Mouse (Mus musculus): ENCODE data around the gene Sec14l5.
"Not testable (repeated sequence)": the region's sequence is repeated elsewhere in the genome, so short reads cannot be mapped to it uniquely, and the experiment has no call there.

Sec14l5 gene

DNA sequence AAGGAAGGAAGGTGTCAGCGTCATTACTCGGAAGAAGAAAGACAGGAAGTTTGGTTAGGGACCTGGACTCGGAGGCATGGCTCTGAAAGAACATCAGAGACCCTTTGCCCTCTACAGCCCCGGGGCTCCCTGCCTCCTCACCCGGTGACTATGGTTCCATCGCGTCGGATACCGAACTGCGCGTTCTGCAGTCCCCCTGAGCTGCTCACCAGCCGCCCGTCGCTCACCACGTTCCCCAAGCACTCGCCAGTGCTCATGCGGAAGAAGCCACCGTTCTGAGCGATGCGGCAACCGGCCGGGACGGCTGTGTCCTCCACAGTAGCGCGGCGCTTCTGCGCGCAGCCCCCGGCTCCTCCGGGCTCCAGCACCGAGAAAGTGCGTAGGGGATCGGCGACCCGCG, 56.3 kb downstream of the Sec14l5 start:
- in situ Hi-C loops (cut with MboI; ENCODE audit: low pct_unique_long_range_greater_than_20kb in 1 of 2, low sequenced_read_pairs in 2 of 2, unreplicated experiment in 1 of 2): no loop called here

DNA sequence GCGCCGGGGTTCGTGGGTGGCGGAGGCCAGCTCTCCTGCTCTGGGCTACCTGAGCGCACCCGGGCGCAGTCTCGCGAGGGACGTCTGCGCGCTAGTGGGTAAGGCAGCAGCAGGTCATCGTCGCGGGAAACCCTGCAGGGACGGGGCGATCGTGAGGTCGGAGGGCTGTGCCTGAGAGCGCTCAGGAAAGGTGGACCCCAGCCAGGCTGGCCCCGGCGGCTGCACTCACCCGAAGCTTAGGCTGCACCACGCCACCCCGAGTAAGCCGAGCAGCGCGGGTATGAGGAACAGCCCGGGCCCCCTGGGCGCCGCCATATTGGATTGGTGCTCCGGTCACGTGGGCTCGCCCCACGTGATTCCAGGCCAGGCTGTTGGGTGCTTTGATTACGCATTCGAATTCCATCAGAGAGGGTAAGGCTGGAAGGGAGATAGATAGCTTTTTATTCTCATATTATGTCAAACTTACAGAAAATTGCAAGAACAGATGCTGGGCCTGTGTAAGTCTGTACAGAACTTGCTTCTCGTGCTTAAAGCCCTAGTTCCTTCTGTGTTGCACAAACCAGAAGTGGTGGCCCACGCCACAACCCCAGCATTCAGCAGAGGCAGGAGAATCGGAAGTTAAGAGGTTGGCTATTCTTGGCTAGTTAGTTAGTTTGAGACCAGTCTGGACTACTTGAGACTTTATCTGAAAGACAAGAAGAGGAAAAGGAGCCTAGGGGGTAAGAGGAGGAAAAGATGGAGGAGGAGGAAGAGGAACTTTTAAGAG, 56.9 kb downstream of the Sec14l5 start, which contains the start of gene Nagpa:
Gene Nagpa (minus strand): TSS at position 345 of the 766 bp plus-strand sequence.
- in situ Hi-C loops (cut with MboI; ENCODE audit: low pct_unique_long_range_greater_than_20kb in 1 of 2, low sequenced_read_pairs in 2 of 2, unreplicated experiment in 1 of 2): no loop called here

DNA sequence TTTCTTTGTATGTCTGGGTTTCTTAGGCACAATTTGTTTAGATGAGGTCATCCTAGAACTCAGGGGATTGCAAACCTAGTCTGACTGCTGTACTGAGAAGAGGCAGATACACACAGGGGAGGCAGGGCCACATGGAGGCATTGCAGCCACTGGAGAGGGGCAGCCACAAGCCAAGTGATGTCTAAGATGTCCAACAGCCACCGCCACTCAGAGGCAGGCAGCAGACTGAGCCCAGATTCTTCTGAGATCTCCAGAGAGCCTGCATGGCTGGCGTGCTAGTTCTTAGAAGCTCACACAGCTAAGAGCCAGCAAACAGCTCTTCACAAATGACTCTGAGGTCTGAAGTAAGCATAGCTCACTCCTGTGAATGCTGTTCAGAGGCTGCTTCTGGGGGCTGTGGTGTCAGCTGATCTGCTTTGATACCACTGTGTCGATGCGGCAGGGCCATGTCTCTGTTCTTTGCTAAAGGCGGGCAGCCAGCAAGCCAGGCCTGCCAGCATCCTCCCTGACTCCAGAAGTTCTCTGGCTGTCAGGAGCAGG, 58.6 kb downstream of the Sec14l5 start:
- in situ Hi-C loops (cut with MboI; ENCODE audit: low pct_unique_long_range_greater_than_20kb in 1 of 2, low sequenced_read_pairs in 2 of 2, unreplicated experiment in 1 of 2): no loop called here

DNA sequence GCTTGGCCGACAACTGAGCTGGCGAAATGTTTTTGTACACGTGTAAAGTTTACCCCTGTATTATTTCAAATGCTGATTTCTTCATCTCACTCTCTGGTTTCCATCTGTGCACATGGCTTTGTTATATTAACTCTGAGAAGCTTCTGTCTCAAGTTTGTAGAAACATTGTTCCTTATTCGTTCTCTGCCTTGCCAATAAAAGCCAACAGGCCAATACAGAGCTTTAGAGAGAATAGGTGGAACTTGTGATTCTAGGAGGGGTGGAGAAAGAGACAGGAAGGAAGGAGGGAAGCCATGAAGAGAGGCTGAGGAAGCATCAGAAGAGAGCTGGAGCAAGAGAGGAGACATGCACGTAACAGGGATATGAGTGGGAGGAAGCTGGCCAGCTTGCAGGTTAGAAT, 59.1 kb downstream of the Sec14l5 start:
- in situ Hi-C loops (cut with MboI; ENCODE audit: low pct_unique_long_range_greater_than_20kb in 1 of 2, low sequenced_read_pairs in 2 of 2, unreplicated experiment in 1 of 2): no loop called here

DNA sequence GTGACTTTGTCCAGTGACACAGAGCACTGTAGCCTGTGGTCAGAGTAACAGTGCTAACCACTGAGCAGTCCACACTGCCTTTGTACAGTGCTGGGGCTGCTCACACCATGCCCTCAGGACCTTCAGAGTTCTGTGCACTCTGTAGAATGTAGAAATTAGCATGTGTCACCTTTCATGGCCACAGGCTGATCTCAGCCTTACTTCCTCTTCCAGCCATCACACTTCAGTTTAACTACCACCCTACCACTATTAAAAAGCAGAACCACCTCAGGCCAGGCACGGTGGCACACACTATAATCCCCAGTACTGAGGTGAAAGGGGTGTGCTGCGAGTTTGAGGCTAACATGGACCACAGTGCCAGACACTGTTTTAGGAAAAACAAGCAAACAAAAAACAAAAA, 63.5 kb downstream of the Sec14l5 start:
- in situ Hi-C loops (cut with MboI; ENCODE audit: low pct_unique_long_range_greater_than_20kb in 1 of 2, low sequenced_read_pairs in 2 of 2, unreplicated experiment in 1 of 2): no loop called here

DNA sequence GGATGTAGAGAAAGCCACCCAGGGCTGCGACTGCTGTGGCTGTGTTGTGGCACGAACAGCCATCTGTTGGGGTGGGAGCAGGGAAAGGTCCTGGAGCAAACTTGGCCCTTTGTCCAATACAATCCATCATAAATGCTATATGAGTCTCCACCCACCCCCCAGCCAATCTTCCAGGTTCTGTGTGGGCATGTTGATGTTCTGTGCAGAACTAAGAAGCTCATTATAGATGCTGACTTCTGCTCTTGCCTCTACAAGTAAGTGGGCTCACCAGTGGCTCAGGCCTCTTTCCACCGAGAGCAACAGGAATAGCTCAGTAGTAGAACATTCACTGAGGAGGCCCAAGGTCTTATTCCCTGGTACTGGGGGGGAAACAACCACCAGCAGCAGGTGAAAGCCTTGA, 65.2 kb downstream of the Sec14l5 start:
- in situ Hi-C loops (cut with MboI; ENCODE audit: low pct_unique_long_range_greater_than_20kb in 1 of 2, low sequenced_read_pairs in 2 of 2, unreplicated experiment in 1 of 2): no loop called here

DNA sequence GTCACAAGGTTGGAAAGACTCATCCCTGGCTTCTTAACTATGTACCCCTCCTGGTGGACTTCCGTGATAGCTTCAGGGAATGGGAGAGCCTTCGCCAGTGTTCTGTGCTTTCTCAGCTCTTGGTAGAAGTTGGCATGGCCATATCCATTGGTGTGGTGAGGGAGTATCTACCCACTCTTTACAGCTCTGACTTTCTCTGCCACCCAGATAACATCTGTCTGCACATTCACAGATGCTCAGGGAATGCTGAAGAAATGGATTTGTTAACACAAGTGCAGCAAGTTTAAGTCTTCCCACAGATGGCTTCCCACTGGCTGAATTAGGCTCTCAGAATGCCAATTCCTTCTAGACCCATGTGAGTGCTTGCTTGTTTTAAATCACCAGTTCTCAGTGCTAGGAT, 67.2 kb downstream of the Sec14l5 start:
- in situ Hi-C loops (cut with MboI; ENCODE audit: low pct_unique_long_range_greater_than_20kb in 1 of 2, low sequenced_read_pairs in 2 of 2, unreplicated experiment in 1 of 2): no loop called here

DNA sequence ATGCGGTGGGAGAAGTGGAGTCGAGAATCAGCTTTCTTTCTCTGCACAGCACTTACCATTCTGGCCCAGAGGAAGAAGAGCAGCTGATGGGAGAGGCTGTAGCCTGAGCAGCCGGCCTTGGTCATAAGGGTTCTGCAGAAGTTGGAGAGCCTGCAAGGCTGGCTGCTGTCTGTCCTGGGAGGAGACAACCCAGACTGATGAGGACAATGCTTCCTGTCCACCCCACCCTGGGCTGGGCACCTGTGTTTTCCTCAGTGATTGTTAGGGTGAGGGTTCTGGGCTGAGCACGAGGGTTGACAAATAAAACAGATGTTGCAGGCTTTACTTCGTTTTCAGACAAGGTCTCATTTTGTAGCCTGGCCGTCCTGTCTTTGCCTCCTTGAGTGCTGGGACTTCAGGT, 69.8 kb downstream of the Sec14l5 start:
- in situ Hi-C loops (cut with MboI; ENCODE audit: low pct_unique_long_range_greater_than_20kb in 1 of 2, low sequenced_read_pairs in 2 of 2, unreplicated experiment in 1 of 2): no loop called here

DNA sequence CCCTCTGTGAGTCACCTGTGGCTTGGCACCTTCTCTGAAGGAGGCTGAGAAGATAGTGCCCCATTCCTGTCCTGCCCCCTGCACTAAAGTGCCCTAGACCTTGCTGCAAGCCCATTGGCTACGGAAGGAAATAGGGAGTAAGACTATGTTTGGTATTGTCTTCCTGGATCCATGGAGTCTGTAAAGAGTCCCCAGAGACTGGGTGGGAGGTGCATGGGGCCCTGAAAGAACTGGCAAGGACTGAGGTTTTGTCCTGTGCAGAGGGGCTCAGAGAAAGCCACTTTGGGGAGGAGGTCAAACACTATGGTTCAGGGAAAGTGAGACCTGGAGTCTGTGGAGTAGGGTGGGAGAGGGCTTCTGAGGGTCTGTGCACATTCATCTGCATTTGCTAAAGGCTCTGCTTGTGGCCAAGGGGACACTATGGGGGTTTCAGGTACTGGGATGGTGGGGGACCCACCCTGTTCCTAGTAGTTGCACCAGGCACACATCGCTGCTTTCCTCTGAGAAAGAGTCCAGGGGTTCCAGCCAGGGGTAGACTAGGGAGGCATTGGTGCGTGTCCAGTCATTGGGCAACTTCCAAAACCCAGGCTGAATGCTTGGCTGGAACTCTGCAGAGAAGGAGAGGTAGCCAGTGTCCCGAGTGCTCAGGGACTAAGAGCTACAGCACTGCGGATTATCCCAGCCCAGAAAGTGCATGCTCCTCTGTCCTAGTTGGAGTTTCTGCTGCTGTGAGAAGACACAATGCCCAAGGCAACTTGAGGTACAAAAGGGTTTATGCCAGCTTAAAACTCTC, 70.6 kb downstream of the Sec14l5 start:
- in situ Hi-C loops (cut with MboI; ENCODE audit: low pct_unique_long_range_greater_than_20kb in 1 of 2, low sequenced_read_pairs in 2 of 2, unreplicated experiment in 1 of 2): no loop called here

DNA sequence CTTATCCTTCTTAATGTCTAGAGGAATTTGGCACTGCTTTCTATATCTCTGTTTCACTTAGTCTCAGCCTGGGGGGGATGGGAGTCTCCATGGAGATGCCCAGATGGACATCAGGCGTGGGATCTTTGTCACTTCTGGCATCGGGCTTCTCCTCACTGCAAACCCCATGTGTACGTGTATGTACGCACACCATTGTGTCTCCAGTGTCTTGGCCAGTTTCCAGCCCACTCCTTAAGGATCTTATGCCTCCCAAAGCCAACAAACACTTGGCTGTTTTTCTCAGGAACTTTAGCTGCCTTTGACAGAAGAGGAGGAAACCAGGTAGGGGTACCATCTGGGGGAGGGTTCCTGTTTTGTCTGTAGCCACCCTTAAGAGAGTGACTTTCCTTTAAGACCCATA, 74.5 kb downstream of the Sec14l5 start:
- in situ Hi-C loops (cut with MboI; ENCODE audit: low pct_unique_long_range_greater_than_20kb in 1 of 2, low sequenced_read_pairs in 2 of 2, unreplicated experiment in 1 of 2): no loop called here

DNA sequence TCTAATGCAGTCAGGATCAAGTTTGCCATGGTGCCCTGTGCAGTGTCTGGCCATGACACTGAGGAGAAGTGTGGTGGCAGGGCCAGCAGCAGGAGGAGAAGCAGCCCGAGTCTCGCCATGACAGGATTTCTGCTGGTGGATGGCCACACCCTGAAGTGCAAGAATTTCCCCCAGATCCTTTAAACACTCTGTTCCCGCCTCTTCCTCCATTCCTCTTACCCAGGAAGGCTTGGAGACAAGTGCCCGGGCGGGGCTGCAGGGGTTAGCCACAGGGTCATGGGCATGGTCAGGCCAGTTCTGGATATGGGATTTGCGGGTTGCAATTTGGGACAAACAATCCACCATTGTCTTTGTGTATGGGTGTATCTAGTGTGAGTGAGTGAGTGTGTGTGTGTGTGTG, 75.2 kb downstream of the Sec14l5 start, which contains the start of gene AU021092:
Gene AU021092 (minus strand): TSS at position 160 of the 400 bp plus-strand sequence.
- in situ Hi-C loops (cut with MboI; ENCODE audit: low pct_unique_long_range_greater_than_20kb in 1 of 2, low sequenced_read_pairs in 2 of 2, unreplicated experiment in 1 of 2): no loop called here

DNA sequence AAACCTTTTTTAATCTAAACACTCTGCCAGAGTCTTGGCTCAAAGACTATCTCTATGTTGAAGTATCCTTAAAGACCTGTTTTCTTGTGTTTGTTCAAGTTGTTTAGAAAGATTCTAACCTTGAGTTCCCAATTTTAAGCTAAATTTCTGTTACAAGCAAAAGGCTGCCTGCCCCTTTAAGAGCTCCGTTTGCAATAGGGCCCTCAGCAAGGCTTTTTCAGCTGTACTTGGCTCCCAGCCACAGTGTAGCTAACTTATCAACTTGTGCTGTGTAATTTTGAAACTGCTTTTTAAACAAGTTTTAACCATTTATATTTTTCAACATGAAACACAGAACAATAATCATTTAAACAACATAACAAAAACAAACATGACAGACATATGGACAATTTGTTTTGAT, 79.6 kb downstream of the Sec14l5 start:
- in situ Hi-C loops (cut with MboI; ENCODE audit: low pct_unique_long_range_greater_than_20kb in 1 of 2, low sequenced_read_pairs in 2 of 2, unreplicated experiment in 1 of 2): not testable (repeated sequence)

DNA sequence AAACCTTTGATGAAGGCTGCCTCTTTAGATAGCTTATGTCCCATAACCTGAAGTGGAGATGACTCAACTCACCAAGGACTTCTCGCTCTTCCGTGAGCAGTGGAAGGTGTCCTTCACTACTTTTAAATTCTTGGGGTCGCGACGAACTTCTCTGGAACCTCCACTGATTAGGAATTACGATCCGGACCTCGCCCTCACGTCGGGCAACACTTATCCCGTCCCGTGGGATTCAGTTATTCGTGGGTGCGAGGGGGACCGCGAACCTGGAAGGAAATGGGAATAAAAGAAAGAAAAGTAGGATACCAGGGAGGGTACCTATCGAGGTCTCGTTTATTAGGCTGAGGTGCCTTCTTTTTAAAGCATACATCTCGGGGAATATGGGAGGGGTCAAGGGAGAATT, 80.6 kb downstream of the Sec14l5 start:
- in situ Hi-C loops (cut with MboI; ENCODE audit: low pct_unique_long_range_greater_than_20kb in 1 of 2, low sequenced_read_pairs in 2 of 2, unreplicated experiment in 1 of 2): not testable (repeated sequence)

DNA sequence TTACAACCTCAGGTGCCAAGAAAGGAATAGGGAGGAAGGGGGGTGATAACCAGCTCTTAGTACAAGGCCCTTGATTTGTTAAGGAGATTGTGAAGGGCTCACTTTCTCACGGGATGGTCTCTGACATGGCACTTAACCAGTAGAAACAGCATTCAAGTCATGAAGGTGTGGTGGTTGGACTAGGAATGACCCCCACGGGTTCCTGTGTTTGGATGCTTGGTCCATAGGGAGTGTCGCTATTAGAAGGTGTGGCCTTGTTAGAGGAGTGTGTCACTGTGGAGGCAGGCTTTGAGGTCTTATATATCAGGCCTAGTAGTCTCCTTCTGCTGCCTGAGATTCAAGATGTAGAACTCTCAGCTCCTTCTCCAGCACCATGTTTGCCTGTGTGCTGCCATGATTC, 81.2 kb downstream of the Sec14l5 start:
- in situ Hi-C loops (cut with MboI; ENCODE audit: low pct_unique_long_range_greater_than_20kb in 1 of 2, low sequenced_read_pairs in 2 of 2, unreplicated experiment in 1 of 2): not testable (repeated sequence)

DNA sequence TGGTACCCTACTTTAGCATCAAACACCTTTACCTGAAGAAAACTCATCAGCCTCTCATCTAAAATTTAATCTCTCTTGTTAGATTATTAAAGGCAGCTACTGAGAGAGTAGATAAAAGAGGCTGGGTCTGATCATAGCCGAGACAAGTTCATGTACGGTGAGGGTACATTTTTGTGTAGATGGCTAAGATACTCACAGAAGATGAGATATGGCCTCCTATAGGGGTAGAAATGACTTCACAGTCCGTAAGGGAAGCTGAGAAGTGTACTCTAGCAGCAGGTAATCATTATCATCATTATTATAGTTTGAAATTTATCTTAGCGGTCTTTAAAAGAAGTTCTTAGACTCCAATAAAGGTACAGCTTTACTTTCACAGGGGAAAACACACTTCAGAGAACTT, 86.1 kb downstream of the Sec14l5 start:
- in situ Hi-C loops (cut with MboI; ENCODE audit: low pct_unique_long_range_greater_than_20kb in 1 of 2, low sequenced_read_pairs in 2 of 2, unreplicated experiment in 1 of 2): no loop called here

DNA sequence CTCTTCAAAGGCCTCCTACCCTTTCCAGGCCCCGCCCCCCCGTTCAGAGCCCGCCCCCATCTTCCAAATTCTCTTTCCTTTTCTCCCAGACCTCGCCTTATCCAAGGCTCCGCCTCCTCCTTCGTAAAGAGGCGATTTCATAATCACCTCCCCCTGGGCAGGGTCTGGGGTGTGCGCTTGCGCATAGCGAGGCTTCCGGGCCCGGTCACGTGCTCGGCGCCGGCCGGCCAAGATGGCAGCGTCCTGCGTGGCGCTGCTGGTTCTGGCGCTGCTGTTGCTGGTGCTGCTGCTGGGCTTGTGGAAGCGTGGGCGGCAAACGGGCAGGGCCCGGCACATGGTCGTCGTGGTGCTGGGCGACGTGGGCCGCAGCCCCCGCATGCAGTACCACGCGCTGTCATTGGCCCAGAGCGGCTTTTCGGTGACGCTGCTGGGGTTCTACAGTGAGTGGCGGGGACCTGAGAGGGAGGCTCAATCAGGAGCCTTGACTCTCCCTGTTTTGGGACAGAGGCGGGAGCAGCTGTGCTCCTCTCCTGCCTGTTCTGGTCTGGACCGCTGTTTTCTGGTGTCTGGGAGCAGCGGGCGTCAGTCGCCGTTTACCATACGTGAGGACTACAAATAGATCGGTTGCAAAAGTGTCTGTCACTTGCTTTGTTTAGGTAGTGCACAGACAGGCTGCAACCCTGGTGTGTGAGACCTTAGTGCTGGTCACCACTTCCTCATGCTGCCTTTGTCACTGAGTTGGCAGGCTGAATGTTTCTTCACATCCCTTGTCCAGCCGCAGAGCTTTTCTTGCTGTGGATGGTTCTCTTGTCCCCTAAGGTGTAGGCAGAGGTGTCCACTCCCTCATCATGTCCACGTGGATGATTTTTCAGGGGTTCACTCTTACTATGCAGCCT, 86.8 kb downstream of the Sec14l5 start, which contains the start of gene Alg1:
Gene Alg1 (plus strand): TSS at position 204 of the 896 bp plus-strand sequence.
- in situ Hi-C loops (cut with MboI; ENCODE audit: low pct_unique_long_range_greater_than_20kb in 1 of 2, low sequenced_read_pairs in 2 of 2, unreplicated experiment in 1 of 2): no loop called here
